Mouse (Mus musculus) kidney, postnatal 4 days (tissue): ENCODE data around the gene Gm37240.

Source experiments
- DNase-seq, 2 experiments: peaks; one replicate each; pipeline ENCODE4 v3.0.0; 2021; ENCODE audit warnings: mixed read lengths in 2 of 2

Gm37240 gene

DNA sequence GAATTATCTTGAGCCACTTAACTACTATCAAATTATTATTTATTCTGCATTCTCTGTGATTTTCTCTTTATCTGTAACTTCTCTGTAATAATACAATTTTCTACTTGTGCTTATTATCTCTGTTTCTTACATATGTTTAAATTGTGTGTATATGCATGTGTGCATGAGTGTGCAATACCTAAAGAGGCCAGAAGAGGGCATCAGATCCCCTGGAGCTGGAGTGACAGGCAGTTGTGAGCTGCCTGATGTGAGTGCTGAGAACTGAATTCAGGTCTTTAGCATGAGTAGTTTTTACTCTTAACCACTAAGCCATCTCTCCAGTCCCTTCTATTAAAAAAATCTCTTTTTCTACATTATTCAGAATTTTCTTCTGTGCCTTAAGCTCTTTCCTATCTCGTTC is 406.7 kb downstream of the Gm37240 start:
- no peak for DNase-seq

DNA sequence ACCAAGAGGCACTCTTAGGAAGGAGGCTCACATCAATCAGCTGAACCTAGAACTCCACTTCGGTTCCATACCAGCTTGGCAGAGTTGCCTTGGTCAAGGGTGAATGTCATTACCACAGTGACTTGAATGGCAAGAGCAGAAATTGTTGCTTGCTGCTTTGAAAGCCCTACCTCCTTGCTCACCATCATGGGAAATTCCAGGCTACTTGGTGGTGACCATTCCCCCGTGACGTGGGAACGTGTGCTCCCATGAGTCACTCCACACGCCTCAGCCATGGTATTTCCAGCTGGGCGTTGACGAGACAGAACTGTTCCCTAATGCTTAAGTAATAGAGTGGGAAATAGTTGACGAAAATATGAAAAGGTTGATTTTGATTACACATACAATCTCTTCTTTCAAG is 408.6 kb downstream of the Gm37240 start:
- DNase-seq = no peak

DNA sequence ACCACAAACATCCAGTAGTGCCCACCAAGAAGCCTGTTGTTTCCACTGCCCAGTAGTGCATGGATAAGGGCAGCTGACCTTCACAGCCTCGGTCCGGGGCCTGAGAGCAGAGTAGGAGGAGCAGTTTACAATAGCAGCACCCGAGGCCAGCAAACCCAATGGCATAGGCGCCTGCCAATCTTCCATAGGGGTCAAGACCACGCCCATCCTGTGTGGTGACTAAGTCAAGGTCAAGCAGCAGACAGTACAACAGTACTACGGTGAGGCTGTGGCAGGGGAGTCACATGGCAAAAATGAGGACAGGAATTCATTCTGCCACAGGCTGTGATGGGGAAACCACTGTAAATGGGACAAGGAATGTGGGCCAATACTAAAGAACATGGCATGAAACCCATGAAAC is 417.6 kb downstream of the Gm37240 start:
- DNase-seq = peak; percentile 6 to 19

DNA sequence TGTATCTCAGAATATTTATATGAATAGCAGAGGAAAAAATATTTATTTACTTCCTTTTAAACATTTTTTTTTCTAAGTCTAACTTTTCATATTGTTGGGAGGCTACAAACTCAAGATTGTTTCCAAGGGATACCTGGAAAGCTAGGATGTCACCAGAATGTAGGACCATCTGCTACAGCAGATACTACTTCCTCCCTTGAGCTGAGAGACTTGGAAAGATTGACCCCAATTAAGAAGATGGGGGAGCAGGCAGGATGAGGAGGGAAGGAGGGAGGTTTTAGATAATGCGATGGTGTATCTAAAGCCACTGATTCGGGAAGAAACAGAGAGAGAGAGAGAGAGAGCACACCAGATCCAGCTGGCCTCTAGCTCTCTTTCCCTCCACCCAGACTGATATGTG is 418.3 kb downstream of the Gm37240 start:
- no peak for DNase-seq

DNA sequence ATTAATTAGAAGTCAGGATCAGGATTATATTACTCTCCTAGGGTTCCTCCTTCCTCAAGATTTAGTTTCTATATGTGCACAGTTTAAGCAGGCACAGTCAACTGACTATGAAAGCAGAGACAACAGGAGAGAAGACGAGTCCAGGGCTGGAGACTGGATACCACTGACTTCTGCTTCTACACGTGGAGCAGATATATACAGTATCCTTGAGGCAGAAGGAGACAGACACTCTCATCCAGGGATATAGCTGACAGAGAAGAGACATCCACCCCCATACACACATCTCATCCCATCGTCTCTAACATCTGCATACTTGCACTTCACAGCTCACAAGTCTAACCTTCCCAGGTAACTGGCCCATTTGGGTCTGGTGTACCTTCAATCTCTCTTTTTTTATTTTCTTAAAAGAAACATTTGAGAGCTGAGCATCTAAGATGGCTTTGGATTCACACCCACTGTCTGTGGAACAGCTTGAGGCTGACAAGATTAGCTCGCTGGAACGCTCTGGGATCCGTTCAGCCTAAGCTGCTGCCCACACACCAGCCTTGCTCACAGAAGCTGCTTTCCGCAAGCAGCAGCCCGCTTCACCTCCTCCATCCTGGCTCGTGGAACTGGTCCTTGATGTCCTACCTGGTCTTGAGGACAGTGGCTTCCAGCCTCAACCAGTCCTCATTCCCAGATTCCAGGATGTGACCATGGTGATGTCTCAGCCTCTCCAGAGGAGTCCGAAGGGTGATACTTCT is 421.9 kb downstream of the Gm37240 start:
- DNase-seq = no peak

DNA sequence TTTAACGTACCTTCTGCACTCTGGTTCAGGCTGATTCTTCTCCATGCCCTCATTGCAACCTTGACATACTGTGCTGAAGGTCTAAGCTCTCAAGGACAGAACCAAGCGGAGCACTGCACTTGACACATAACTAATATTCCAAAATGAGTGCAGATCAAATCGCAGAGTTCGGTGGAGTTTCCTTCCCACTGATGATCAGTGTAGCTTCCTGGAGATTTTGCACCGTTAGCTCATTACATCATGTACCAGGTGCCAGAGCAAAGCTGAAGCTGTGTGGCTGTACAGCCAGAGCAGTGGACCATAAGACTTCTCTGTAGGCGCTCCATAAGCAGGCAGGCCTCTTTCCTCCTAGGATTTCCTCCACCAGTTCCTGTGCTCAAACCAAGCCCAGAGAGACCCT is 427.3 kb downstream of the Gm37240 start:
- no peak for DNase-seq

DNA sequence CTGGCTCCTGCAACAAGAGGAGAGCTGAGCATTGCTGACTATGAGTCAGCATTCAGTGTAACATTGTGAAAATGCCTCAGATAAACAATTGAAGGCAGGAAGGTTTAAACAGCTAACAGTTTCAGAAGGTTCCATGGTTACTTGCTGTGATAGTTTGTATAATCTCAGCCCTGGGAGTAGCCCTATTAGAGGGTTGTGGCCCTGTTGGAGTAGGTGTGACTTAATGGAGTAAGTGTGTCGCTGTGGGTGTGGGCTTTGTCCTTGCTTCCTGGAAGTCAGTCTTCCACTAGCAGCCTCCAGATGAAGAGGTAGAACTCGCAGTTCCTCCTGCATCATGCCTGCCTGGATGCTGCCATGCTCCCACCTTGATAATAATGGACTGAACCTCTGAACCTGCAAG is 430.3 kb downstream of the Gm37240 start:
- DNase-seq = no peak

DNA sequence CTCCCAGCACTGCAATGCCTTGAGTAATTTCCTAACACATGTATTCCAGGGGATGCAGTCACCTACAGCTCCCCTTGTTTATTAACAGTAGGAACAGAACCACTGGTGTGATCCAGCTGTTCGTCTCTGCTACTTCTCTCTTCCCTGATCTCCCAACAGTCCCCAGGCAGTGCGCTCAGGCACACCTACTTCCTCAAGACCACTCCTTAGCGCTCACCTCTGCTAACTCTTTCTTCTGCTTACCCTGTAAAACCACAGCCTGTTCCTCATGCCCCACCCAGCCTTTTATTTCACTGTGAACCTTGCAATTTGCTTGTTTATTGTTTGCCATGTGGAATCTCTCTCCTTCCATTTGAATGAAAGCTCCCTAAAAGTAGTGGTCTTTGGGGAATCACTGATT is 431.9 kb downstream of the Gm37240 start:
- DNase-seq = no peak

DNA sequence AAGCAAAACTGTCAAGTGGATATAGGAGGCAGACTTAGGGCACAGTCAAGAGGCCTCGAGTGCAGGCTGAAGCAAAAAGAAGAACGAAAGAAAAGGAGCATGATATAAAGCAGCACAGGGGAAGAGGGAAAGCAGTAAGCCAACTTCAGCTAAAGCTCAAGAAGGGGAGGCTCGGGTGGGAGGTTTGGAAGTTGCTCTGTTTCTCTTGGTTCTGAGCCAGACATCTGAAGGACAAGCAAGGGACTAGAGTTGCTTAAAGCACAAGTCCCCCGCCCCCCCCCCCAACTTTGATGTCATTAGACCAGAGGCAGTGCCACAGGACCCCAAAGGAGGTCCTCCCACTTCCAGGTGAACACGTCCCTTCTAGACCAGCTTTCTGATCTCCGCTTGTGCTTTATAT is 433.3 kb downstream of the Gm37240 start:
- peak; percentile 10 to 15 for DNase-seq

DNA sequence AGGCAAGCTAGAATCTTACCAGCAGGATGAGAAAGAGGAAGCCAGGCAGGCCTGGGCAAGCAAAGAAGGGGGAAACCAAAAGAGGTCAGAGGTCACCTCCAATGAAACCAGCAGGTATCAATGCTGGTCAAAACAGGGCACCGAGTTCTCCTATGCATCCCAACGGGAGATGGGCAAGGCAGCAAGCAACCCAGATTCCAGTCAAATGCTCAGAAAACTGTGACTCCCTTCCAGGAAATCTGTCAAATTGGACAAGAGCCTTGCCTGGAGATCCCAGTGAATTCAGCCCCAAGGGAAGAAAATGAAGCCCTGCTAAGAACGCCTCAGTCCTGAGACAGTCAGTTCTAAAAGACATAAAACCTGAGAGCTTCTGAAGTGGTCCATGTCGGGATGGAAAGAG is 437.9 kb downstream of the Gm37240 start:
- DNase-seq = no peak

DNA sequence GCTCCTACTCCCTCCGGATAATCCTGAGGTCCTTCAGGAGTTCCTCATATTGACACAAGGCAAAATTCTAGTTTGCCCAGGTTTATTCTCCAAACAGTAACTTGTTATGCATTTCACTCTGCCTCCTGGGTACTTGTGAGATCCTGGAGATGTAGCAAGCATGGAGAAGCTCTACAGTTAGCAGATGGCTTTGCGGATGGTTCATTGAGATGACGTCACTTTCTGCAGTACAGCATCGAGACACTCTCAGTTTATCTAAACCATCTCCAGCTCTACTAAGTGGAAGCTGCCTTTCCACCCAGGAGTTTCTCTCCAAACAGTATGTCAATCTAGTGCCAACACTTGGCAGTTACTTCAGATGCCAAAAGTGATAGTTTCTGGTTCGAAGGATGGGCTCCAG is 444.5 kb downstream of the Gm37240 start:
- no peak for DNase-seq

DNA sequence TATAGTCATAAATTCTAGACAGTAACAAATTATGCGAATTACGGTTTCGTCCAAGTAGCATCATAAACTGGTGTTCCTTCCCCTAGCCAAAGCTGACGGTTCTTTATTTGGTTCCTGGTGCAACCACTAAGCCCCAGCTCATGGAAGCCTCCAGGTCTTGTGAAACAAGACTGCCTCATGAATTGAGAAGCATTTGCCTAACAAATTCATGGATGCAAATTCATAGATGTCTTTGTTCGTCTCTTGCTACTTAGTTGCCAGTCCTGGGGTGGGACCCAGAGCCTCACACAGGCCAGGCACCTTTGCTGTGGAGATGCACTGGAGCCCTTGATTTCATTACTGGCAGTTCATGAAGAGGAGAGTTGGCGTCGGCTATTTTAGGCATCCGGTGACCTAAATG is 445.1 kb downstream of the Gm37240 start:
- no peak for DNase-seq

DNA sequence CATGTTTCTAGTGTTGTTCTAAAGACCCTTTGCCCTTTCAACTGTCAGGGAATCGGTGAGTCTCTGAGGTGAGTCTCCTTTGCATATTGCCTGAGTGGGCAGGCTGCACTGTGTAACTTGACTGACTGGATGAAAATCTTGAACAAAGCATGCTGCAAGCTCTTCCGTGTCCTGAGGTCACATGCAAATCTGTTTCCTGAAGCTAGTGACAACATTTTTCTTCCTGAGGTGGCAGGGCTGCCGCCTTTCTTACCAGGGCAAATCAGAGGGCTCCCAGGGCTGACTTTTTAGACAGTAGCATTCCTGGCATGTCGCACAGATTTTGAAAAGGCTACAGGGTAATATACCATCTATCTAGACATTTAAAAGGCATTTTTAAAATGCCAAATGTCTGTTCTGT is 451.9 kb downstream of the Gm37240 start:
- DNase-seq = no peak

DNA sequence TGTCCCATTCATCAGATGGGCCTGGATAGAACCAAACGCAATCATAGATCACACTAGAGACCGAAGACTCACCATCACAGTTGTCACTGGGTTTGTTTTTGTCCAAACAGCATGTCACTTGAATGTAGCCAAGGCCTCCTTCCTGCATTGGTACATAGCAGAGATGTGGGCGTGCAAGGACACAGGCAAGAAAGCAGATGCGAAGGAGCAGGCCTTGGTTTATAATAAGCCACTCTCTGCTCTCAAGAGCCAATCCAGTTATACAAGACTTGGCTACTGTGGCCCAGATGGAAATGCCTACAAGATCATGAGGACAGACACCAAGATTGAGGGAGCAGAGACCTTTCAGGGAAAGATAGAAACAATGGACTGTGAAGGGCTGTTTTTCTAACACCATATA is 456.1 kb downstream of the Gm37240 start:
- DNase-seq = no peak

DNA sequence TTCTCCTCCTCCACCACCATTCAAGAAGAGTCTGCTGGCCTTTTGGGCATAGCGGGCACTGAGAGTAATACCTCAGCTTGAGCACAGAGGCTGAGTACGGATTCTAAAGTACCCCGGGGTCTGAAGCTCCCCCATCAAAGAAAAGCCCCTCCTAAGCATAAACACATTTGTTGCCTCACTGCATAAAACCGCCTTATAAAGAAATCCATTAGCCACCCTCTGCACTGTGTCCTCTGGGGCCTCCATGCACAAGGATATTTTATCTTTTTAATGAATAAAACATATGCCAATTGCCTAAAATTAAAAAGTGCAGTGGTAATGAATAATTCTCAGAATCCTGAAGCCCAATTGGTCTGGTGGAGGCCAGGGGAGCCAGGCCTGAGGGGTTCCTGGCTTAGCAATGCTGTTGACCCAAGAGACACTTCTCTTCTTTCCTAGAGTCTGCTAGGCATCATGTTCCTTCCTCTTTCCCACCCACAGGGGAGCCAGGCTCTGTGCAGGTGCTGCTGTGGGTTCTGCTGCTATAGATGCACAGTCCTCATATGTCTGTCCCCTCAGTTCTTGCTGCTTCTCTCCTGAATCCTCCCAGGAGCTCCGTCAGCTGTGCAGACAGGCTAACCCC is 463.8 kb downstream of the Gm37240 start:
- no peak for DNase-seq

DNA sequence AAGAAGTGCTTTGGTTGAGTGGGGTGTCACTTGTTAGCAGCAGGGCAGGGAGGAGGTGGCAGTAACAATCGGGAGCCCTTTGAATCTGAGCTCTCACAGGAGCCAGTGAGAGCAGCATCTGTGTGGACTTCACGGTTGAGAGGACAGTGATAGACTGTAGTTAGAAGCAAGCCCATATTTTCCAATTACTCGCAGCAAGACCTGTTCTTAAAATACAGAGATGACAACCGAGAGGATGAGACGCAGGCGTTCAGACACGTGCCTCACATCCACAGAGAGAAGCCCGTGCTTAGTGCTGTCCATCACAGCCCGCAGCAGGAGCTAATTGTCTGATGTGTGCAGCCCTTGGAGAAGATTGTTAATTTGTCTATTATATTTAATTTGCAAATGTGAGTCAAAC is 465.9 kb downstream of the Gm37240 start:
- DNase-seq = no peak

DNA sequence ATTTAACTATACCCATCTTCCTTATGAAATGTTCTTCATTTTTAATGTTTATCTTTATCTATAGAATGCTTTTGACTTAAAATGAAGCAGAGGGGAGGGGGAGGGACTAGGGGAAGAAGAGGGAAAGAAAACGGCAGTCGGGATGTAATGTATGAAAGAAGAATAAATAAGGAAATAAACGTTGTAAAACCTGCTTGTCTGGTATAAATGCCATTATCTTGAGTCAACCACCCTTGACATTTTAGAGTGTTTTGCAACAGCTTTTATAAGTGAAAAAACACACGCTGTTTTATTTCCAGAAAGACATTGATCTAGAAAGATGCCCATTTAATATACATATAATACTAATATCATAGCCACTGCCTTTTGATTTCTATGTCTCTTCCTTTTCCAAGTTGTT is 469.7 kb downstream of the Gm37240 start:
- DNase-seq = no peak

DNA sequence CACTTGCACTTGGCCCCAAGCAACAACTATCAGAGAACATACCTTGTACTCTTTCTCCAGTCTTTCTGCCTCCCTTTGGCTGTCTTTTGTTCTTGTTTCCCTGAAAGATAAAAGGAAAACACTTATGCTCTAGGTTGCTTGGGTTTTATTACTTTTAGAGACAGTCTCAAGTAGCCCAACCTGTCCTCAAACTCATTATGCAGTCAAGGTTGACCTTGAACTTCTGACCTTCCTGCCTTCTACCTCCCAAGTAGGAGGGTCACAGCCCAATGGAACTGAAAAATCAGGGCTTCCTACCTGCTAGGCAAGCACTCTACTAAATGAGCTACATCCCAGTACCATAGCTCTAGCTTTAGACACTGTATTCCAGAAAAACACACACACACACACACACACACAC is 488.5 kb downstream of the Gm37240 start:
- no peak for DNase-seq

DNA sequence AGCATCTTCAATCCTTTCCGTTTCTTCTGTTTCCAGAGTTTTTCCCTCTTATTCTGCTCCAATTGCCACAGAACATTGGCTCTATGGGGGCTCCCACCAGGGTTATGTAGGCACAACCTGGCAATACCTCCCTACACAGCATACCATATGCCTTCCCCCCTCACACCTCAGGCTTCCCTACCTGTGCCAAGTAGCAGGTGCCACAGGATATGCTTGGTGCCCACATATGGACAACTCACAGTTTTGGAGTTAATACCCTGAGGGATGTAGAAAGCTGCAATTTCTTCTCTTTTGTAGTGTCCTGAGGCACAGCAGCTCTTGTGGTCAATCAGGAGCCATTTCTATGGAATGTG is 488.9 kb downstream of the Gm37240 start:
- DNase-seq = no peak

DNA sequence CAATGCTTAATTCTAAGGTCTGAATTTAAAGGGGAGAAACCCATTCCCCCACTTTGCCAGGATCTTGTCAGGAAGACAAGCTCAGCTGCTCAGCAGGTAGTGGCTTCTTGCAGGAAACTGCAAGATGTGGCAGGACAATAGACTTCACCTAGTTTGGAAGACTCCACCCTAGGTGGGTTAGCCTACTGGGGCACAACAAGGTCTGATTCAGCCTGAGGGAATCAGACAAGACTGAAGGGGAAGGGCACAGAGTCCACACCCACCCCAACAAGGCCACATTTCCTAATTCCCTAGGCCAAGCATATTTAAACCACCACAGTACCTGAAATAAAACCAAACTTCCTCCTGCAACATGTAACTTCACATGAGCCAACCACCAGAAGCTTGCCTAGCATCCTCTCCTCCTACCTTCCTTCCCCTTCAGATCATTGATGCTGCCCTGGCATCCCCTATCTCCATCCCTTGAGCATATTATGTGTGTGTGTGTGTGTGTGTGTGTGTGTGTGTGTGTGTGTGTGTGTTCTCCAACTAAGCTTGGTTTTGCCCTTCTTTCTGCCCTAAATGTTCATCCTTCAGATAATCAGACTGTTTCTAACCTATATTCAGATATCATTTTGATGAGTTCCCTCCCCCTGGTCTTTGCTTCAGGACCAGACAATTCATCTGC is 489.4 kb downstream of the Gm37240 start:
- no peak for DNase-seq

DNA sequence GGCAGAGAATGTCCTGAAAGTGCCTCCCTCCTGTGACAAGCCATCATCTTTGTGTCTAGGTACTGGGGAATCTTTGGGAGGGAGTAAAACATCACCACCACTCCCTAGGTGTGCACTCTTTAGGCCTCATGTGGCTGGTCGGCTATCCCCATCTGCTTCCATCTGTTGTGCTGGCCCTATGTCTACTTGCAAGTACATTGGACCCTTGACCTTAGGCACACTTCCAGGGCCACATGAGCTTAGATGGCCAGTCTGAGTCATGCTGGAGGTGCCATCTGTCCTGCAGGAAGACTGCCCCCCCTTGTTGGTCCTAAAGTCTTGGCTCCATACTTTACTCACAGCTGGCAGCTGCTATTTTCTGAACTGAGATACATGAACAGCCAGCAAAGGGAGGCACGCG is 493.9 kb downstream of the Gm37240 start:
- no peak for DNase-seq

DNA sequence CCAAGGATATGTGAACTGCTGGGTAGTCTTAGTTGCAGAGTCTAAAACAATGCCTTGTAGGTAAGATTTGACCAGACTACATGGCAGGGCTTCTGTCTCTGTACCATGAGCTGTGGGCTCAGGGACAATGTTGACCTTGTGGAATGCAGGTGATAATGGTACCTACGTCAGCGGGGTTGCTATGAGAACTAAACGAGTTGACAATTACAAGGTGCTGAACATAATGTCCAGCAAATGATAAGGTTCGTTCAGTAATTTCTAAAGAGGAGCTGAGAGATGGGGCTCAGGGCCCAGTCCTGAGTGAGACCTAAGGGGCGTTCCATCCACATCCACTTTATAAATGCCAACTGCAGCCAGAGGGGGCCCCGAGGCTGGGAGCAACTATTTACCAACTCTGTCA is 495.6 kb downstream of the Gm37240 start:
- DNase-seq = no peak

DNA sequence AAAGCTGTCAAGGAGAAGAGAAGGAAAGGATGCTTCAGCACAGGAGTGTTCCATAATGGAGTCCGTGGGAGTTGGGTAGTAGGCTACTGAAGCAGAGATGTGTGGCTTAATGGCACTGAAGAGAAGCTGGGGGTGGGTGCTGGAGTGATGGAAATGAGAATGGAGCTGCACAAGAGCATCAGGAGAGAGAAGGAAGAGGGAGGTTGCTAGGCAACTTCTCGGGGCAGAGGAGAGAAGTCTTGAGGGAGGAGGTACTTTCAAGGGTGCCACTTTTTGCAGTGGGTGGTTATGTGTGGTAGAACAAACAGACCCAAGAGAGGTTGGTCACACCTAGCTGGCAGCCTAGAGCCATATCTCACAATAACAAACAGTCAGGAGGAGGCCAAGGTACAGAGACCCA is 496.2 kb downstream of the Gm37240 start:
- no peak for DNase-seq

DNA sequence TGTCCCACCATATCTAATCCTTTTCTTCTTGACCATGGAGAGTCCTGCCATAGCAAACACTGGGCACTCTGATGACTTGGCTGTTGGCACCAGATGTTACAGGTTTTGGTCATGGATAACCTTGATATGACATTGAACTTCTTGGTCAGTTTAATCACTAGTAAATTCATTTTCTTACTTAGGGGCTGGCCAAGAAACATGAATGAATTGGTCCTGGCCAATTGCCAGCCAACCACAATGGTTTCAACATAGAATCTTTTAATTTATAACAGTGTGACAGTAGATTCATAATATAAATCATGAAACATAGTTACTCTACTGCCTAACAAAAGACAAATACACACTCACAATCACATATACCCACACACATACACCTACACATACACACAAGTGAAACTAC is 501.9 kb downstream of the Gm37240 start:
- no peak for DNase-seq

DNA sequence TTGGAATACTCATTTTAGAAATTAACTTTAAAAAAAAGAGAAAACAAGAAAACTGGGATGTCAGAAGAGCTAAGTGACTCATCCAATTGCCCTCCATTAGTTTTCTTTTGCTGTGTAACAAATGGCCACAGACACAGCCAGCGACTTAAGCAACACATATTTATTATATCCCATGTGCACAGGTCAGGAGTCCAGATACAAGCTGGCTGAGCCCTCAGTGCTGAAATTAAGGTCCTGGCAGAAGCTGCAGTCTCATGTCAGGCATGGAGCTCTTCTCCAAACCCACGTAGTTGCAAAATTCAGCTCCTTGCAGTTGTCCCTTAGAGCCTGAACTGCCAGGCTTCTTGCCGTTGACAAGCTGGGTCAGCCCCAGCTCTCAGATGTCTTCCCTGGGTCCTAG is 504.0 kb downstream of the Gm37240 start:
- DNase-seq = no peak
